Mouse (Mus musculus): ENCODE measurements around the gene Mrps23.
A peak's percentile ranks its signal among the peaks of the same experiment; 100 is the strongest.

Mrps23 gene

DNA sequence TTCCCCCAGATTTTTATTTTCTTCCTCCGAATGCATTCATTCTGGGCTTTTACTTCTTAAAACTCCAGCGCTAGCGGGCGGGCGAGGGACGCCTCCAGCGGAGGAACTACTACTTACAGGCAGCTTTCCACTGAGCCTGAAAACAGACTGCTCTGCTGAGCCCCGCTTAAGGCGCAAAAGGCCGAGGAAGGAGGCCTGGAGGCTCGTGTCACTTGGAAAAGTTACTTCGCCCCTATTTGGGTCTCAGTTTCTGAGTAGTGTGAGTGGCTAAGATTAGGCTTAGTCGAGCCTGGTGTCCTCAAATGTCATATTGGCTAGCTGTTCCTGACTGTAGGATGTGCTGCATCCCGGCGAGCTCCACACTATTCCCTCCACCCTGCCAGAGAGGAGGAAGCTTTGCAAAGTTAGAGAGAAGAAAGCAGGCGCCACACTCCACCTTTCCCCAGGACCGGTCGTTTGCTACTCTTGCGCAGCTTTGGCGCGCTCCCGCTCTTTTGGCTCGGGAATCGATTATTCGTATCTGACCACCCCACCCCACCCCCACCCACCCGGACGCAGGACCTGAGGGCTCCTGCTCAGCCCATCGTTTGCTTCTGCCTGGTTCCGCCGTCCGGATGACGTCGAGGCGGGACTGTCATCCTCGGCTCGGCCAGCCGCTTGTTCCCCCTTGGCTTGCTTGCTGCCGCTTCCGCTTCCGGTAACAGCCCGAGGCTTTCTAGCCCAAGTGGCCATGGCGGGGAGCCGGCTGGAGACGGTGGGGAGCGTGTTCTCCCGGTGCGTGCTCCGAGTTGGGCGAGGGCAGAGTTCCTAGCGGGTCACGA lies at the start of gene Mrps23:
Gene Mrps23 (plus strand): TSS at position 677 of the 821 bp plus-strand sequence.
- peak; percentile 84 to 85 for DNase-seq

DNA sequence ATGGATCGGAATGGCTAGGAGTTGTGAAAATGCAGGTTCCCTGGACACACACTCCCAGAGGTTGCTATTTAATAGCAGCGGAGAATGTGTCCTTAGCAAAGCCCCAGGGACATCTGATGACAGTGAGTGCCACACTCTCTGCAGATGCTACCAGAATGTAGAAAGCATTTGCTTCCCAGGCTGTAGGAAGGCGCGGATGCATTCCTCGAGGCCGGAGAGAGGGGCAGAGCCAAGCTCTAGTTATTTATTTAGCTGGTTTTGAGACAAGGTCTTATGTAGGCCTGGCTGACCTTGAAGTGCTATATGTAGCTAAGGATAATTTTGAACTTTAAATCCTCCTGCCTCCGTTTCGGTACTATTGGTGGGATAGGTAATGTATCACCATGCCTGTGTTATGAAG lies 49.7 kb upstream of the Mrps23 start:
- no peak for DNase-seq

DNA sequence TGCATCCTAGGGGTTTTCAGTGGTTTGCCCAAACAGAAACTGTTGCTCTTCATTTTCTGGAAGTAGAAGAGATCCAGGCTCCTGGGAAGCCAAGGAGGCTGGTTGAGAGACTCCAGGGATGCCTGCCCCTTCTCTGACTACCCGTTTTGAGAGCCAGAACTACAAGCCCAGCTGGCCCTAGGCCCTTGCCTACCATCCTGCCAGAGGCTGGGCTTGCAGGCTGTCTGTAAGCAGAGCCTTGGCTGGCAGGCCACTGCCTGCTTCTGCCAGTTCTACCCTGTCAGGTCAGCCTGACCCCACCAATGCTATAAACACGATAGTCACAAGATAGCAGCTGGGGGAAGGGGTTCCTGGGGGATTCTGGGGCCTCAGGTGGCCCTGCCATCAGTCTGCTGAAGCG lies 48.7 kb upstream of the Mrps23 start:
- DNase-seq = no peak

DNA sequence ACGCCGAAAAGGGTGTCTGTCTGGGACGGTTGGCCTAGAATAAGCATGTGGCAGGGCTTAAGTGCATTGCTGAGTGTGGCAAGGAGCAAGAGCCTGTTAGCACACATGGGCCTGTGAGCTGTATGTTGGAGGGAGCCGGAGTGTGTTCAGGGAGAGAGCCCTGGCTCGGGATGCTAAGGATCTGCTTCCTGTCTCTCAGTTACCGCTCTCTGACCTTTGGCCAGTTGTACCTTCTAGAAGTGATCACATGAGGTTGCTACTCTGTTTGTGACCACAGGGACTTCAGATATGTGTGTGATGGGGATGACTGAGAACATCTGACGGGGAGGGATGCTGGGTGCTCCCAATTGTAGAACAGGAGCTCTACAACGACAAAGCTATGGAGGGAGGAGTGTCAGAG lies 48.2 kb upstream of the Mrps23 start:
- no peak for DNase-seq

DNA sequence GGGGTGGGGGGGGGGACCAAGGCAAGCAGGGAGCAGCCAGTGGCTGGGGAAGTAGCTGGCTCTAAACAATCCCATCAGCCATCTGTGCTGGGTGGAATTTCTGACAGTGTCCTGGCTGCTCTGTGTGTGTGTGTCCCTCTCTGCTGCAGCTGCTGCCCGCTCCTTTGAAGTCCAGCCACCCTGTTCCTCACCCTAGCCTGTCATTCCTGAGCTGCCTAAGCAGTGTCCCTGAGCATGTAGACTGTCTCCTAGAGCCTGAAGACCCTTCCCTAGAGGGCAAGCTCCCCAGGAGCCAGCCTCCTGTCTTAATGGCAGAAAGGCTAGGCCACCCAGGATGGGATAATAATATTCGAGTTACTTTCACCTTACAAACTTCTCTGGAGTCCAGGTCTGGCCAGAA lies 47.8 kb upstream of the Mrps23 start:
- DNase-seq = no peak

DNA sequence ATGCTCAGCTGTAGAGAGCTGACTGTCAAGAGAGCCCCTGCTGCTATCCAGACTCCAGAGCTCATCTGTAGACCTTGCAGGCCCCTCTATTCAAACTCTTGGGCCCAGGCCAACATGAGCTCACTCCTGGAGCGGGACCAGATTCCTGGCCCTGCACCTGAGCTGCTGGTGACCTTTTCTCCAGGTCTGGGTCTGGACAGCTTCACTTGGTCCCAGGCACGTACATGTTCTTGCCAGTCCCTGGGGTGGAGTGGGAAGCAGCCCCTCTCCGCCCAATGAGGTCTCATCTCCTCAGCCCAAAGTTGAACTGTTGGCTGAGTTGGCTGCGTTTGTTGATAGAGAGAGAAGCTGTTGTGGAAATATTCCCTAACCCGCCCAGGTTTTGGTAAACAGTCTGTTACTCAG lies 45.3 kb upstream of the Mrps23 start:
- no peak for DNase-seq

DNA sequence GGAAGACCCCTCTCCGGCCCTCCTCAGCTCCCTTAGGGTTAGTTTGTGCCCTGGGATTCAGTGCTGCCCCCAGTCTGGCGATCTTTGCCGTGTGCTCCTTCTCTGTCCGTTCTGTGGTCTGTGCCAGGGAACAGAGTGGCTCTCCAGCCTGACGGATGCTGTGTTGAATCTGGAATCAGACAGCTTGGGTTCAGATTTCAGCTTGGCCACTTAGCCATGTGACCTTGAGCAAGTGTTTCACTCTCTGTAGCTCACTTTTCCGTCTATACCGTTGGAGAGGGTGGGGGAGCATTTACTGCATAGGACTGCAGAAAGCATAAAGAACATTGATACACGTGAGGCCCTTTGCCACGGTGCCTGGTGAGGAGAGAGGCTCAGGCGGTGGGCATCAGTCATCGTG lies 44.8 kb upstream of the Mrps23 start:
- no peak for DNase-seq

DNA sequence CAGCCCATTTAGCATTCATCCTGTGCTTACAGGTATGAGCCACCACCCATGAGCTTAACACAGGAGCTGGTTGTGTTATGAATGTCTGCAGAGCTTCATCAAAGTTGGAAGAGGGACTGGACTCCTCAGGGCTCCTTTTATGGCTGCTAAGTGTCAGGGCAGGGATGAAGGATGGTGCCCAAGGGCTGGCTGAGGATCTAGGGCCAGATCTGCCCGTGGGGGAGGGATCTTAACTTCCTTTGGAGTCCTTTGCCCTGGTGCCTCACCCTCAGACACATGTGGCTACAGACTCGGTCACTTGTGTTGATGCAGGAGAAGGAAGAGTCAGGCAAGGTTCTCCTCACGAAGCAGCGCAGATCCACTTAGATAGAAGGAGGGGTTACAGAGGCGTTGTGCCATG lies 43.9 kb upstream of the Mrps23 start:
- DNase-seq = no peak

DNA sequence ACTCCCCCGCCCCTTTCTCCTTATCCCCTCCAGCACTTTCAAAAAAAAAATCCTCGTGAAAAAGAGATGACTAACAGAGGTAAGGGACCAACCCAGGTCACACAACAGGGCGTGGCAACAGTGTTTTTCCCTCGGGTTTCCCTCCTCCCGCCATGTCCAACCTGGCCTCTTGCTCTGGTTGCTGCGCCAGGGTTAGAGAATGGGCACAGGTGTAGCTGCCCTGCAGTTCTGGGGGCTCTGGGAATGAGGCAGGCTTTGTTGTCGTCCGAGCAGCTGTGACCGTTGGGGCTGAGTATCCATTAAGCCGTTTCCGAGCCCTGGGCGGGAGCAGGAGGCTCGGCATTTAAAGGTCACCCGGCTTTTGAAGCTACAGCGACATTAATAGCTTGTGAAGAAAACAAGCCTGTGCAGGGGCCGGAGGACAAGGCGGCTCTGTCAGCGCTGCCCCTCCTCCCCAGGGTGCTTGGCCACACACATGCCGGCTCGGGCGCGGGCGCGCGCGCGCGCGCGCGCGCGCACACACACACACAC lies 43.1 kb upstream of the Mrps23 start:
- DNase-seq = peak in 1 of 2 experiments; percentile 32

DNA sequence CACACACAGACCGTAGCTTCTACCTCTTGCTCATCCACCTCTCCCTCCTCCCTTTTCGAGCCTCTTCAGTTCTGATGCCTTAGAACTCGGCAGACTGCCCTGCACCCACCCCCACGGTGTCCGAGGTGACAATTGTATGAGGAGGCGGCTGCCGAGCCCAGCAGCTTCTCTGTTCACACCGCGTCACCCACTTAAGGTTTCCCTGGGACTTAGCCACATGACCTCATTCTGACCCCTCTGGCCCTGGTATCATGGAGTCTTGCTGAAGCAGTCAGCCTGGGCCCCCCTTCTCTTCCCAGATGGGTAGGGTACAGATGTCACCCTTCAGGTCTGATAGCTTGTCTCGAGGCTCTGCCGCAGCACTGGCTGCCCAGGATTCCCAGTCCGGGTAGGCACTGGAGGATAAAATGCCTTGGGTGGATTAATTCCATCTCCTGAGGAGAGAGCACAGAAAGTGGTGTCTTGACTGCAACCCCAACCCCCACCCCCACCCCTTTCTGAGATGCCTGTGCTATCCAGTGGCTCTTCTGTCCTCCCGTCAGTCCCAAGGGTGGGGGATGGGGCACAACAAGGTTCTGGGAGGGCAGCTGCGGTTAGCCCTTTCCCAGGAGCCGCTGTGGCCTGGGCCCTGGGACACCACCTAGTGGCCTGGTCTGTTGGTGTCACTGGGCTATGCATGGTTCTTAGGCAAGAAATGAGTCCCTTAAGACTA lies 42.4 kb upstream of the Mrps23 start:
- peak; percentile 66 to 77 for DNase-seq

DNA sequence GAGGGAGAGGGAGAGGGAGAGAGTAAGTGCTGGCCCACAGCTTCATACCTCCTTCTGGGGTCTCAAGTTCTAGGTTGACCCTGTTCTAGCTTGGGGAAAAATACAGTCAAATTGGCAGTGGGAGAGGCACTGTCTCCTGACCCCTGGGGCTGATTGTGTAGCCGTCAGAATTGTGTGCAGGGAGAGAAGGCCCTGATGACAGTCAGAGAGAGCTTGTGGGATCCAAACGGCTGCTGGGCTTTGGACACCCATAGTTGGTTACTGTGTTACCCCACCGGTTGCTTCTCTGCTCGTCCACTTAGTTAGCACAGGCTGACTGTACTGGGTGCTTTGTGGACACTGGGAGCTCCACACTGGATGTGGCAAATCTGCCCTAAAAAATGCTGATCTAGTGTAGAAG lies 41.4 kb upstream of the Mrps23 start:
- DNase-seq = no peak

DNA sequence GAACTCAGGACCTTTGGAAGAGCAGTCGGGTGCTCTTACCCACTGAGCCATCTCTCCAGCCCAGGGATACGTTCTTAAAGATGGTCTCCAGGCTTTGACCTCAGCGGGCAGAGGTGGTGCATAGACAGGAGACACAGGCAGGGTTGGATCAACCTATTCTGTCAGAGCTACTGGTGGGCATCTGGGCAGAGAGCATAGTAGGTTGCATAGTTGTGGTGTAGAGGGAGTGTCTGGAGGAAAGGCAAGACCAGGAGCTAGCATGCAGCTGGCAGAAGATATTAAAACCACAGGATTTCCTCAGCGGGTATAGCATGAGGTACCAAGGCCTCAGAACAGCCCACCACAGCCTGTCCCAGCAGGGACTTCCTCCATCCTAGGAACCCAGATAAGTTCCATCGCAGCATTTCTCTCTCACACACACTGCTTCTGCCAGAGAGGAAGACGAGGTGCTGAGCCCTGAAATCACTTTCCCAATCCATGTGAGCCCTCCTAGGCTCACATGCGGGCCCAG lies 39.9 kb upstream of the Mrps23 start:
- no peak for DNase-seq

DNA sequence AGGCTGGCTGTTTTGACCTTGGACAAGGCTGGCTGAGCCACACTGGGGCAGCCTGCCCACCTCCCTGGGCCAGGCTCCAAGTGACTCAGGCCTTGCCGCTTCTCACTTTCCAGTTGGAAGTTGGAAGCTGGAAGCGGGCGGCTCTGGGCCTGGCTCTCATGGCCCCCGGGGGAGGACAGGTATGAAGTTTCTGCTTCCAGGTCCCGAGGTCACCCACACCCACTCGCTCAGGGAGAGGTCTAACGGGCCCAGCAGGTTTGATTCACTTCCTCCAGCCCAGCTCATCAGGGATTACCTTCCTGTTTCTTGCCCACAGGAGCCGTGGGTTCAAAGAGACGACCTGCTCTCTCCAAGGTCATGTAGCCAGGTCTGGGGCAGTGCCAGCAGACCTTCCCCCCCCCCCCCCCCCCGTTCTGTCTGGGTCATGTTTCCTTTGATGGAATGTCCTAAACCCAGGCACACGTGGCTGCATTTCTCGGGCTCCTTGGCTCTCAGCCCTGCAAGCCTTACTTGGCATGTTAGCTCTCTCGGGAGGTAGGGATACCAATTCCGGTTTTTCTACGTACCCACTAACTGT lies 39.3 kb upstream of the Mrps23 start:
- peak in 1 of 2 experiments; percentile 27 for DNase-seq

DNA sequence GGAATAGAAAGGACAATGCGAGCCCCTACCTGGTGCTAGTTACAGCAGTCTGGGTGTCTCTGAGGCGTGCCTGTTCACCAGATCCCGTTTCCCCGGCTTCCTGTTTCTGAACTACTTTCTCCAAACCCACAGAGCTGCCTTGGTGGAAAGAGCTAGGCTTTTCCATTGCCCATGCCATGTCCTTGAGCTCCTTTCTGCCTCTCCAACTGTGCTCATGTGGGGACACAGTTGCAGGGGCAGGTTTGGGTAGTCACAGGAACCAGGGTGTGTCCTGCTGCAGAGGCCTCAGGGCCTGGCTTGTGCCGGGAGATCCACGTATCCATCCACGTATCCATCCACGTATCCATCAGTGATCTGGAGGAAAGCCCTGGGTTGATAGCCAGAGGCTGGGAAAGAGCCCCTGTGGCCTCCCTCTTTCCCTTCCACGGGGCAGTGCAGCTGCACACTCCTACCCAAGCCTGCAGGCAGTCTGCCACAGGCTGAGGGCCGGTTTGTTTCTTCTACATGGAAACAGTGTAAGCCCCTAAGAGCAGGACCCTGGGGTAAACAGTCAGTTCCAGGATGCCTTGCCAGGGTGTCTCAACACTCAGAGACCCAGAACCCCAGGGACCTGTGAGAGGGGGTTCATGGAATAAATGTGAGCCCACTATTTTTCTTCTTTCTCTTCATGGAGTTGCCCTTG lies 38.4 kb upstream of the Mrps23 start:
- DNase-seq = no peak

DNA sequence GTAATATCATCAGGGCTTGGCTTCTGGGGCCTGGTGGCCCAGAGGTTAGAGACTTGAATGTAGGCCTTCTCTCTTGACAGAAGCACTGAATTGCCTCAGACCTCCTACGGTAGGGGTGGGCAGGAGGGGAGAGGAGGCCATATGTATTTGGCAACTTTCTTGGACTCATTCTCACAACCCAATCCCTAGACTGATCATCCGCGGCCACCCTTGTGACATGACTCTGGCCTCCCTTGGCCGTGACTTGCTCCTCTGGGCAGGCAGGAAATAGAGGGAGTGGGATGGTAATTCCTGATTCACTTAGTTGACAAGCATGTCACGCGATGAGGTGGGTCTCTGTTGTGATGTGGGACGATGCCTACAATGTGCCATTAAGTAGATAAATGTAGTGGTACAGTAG lies 37.7 kb upstream of the Mrps23 start:
- DNase-seq = no peak

DNA sequence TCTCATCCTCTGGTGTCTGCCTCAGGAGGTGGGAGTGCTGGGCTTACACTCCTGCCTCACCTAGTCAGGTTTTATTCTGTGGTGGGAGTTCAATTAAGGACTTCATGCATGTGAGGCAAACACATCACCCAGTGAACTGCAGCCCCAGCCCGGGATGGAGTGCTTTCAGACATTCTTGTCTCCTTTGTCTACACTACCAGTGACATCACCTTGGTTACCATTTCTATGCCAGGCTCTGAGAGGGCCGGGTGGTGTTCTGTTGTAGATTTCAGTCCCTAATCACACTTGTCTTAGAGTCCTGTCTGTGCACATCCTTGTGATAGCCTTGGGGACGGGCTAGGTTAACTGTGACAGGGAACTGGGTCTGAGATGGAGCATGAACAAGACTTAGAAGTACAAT lies 35.6 kb upstream of the Mrps23 start:
- DNase-seq = no peak

DNA sequence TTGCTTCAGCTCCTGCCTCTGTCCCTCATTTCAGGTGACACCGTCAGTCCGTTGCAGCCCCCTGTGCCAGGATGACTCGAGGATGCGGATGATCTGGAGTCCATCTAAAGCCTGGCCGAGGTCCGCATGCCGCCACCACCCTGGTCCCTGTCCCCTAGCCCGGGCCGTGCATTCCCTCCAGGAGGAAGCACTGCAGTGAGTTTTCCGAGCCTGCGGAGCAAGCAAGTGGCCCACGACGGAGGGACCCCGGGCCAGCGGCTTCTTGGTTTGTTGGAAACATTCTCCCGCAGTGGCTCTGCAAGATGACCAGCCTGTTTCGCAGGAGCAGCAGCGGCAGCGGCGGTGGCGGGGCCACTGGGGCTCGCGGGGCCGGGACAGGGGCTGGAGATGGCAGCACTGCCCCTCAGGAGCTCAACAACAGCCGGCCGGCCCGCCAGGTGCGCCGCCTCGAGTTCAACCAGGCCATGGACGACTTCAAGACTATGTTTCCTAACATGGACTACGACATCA lies 34.6 kb upstream of the Mrps23 start:
- no peak for DNase-seq

DNA sequence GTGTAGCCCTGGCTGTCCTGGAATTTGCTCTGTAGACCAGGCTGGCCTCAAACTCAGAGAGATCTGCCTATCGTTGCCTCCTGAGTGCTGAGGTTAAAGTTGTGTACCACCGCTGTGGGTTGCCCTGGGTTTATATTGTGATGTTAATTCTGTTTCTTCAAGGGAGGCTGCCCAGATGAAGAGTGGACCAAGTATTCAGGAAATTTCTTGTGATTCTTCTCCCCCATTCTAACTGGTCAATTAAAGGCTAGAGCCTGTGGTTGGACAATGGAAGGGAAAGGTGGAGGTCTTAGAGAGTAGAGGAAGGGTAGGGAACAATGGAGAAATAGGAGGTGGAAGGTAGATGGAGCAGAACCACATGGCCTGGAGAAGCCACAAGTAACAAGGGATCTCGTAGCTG lies 33.6 kb upstream of the Mrps23 start:
- DNase-seq = no peak

DNA sequence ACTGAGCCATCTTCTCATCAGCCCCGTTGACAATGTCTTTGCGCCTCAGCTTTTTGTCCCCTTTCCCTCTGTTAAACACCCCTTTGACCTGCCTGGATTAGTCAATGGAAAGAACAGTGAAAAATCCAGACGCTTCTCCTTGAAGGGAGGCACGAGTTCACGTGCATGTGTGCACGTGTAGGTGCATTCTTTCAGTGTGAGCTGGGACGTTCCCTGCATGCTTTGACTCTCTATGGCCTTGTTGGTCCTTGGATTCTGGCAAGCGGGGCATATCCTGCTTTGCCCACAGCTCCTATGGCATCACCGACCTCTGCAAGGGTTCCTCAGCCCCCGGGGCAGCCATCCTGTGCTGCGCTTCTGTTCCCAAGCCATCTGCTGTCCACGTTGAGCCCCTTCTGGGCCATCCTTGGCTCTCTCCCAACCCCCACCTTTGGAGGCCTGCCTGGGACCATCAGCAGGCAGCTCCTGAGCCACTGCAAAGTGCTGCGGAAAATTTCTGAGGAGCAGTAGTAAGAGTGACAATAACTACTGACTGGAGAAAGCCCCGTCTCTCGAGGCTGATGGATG lies 32.2 kb upstream of the Mrps23 start:
- no peak for DNase-seq

DNA sequence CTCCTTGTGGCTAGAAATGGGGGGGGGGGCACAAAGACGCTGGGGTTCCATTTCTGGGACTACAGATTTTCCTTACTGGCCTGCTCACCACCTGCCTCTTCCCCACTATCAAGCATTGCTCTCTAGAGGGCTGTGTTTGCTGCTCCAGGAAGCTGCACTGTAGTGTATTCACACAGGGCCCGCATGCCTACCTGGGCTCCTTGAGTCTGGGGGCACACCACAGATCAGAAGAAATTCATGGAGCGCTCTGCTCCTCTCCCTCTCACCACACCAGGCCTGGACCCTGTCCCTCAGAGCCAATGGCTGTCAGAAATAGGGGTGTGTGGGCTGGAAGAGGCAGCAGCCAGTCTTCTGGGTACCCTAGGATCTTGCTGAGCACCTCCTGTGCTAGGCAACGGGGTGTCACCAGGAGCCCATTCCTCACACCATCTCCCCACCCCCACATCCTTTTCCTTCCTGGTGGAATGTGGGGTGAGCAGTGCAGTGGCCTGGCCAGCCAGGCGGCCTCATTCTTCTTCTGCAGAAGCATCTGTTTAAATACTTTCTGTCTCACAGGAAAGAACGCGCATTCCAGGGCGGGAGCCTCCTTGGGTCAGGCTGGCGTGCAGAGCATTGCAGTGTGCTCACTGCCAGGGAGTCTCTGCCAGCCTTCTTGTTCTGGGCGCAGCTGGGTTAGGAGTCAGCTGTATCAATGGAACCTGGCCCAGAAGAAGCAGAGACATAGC lies 31.4 kb upstream of the Mrps23 start:
- no peak for DNase-seq

DNA sequence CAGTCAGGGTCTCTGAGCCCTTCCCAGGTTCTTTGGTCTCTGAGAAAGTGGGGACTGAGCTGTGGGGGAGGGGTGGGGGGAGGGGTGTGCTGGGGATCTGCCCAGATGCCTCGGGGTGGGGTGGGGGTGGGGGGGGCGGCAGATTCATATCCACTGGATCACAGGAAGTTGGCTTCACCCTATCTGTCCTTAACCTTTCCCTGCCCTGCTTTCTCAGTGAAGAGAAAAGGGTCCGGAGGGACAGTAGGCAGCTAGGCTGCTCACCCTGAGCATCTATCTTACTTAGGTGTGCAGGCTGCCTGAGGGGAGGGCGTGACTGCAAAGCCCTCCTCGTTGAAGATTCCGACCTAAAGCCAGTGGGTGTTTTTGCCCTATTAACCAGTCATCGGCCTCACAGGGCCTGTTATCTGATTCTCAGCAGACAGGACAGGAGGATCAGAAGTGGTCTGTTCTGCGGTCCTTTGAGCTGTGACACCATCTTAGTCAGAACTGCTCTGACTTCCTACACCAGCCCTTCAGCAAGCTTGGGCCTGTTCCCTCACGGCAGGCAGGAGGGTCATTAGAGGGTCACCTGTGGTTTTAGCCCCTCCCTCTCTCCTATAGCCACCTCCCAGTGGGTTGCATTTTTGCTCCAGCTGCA lies 30.7 kb upstream of the Mrps23 start:
- no peak for DNase-seq
